Mouse (Mus musculus) kidney, embryonic 16.5 days (tissue): ENCODE results near the gene Camkmt. TPM values are rescaled to one million over a fixed set of nuclear protein-coding genes. Genes with fewer than 3 reads are reported as not detected.

Experiments
- ATAC-seq: fragments of 200-750 bp; cut with Nextera tagmentation; 2 replicates; pipeline ENCODE4 v1.8.0; 2017; ENCODE audit warnings: moderate TSS enrichment; ENCODE audit not compliant: low FRiP score, low TSS enrichment
- H3K27ac ChIP-seq: fragments of 300-500 bp; sonication (generic); 2 replicates; pipeline ENCODE4 v1.5.1; 2014; ENCODE audit warnings: low read length
- H3K27me3 ChIP-seq: fragments of 300-500 bp; sonication (generic); 2 replicates; pipeline ENCODE4 v1.6.1; 2014; ENCODE audit warnings: low read length, control low read depth, mixed read lengths; ENCODE audit not compliant: insufficient read depth
- H3K36me3 ChIP-seq: fragments of 300-500 bp; sonication (generic); 2 replicates; pipeline ENCODE4 v1.6.1; 2014; ENCODE audit warnings: low read length, control low read depth, mixed read lengths; ENCODE audit not compliant: insufficient read depth
- H3K4me1 ChIP-seq: fragments of 300-500 bp; sonication (generic); 2 replicates; pipeline ENCODE4 v1.6.1; 2014; ENCODE audit warnings: low read length, control low read depth, mixed read lengths; ENCODE audit not compliant: insufficient read depth
- H3K4me2 ChIP-seq: fragments of 300-500 bp; sonication (generic); replicated peaks from 2 replicates; pipeline ENCODE4 v1.6.1; 2014; ENCODE audit warnings: low read depth, low read length
- H3K4me3 ChIP-seq: fragments of 300-500 bp; sonication (generic); 2 replicates; pipeline ENCODE4 v1.5.1; 2014; ENCODE audit warnings: mild to moderate bottlenecking, low read length
- H3K9ac ChIP-seq: fragments of 300-500 bp; sonication (generic); replicated peaks from 2 replicates; pipeline ENCODE4 v1.6.1; 2014; ENCODE audit warnings: low read length
- H3K9me3 ChIP-seq: fragments of 300-500 bp; sonication (generic); 2 replicates; pipeline ENCODE4 v1.6.1; 2016; ENCODE audit warnings: low read length, control low read depth
- WGBS: fragments of 180-500 bp; shearing (Covaris S2); extraction: QIAGEN DNeasy Blood & Tissue Kit; methylation state at CpG from one replicate; pipeline ENCODE4 v1.1.7; 2014; 5-methylcytosine and 5-hydroxymethylcytosine counted together
- polyA plus RNA-seq: library from polyadenylated mRNA; unstranded; fragments of >200 nt; fragmentation: Nextera tagmentation; extraction: Ambion mirVana; gene quantifications from 2 replicates; pipeline ENCODE4 v1.2.1, GENCODE M21; 2015

The Camkmt gene
- polyA plus RNA-seq, 1 experiment from 2014 or later = 15.2 TPM

GRCm38 (mm10) chr17:85343435-85343834 is 253.1 kb downstream of the Camkmt start:
- no peaks in the 10 kb centered on the region for H3K36me3 ChIP-seq
- no peak overlapping the region for H3K4me3 ChIP-seq
- H3K9me3 ChIP-seq = no peaks in the 10 kb centered on the region
- no peaks in the 10 kb centered on the region for H3K27me3 ChIP-seq
- H3K27ac ChIP-seq = no peak overlapping the region
- no peak overlapping the region for H3K9ac ChIP-seq
- no peaks in the 10 kb centered on the region for H3K4me1 ChIP-seq
- no peak for ATAC-seq
- 82% methylated on average over 13 of the region's 13 CpGs for WGBS
- H3K4me2 ChIP-seq = no peak overlapping the region

GRCm38 (mm10) chr17:85346701-85347100 is 256.3 kb downstream of the Camkmt start:
- ATAC-seq = no peak
- no peaks in the 10 kb centered on the region for H3K9me3 ChIP-seq
- H3K27ac ChIP-seq = no peak overlapping the region
- no peaks in the 10 kb centered on the region for H3K4me1 ChIP-seq
- no peak overlapping the region for H3K9ac ChIP-seq
- no peaks in the 10 kb centered on the region for H3K27me3 ChIP-seq
- no peak overlapping the region for H3K4me2 ChIP-seq
- no peak overlapping the region for H3K4me3 ChIP-seq
- 88% methylated on average over 6 of the region's 6 CpGs for WGBS
- H3K36me3 ChIP-seq = no peaks in the 10 kb centered on the region

GRCm38 (mm10) chr17:85349331-85349935 is 259.1 kb downstream of the Camkmt start:
- Histone ChIP-seq H3K4me1 (no peaks in the 10 kb centered on the region), H3K27ac (no peak overlapping the region), H3K36me3 (no peaks in the 10 kb centered on the region), H3K27me3 (no peaks in the 10 kb centered on the region), H3K4me3 (no peak overlapping the region), H3K9ac (no peak overlapping the region), H3K9me3 (no peaks in the 10 kb centered on the region), H3K4me2 (no peak overlapping the region)
- ATAC-seq = no peak
- WGBS = 73% methylated on average over 8 of the region's 8 CpGs

- Histone ChIP-seq H3K9ac (no peak overlapping the region), H3K27me3 (no peaks in the 10 kb centered on the region), H3K27ac (no peak overlapping the region), H3K4me1 (no peaks in the 10 kb centered on the region), H3K9me3 (no peaks in the 10 kb centered on the region), H3K36me3 (no peaks in the 10 kb centered on the region), H3K4me2 (no peak overlapping the region), H3K4me3 (no peak overlapping the region)
- 87% methylated on average over 8 of the region's 8 CpGs for WGBS
- ATAC-seq = no peak
These were observed 260.9 kb downstream of the Camkmt start for GRCm38 (mm10) chr17:85351301-85351700.

- no peaks in the 10 kb centered on the region for H3K36me3 ChIP-seq
- H3K4me1 ChIP-seq = no peaks in the 10 kb centered on the region
- 84% methylated on average over 7 of the region's 7 CpGs for WGBS
- no peak overlapping the region for H3K9ac ChIP-seq
- no peak overlapping the region for H3K27ac ChIP-seq
- H3K9me3 ChIP-seq = no peaks in the 10 kb centered on the region
- ATAC-seq = no peak
- H3K27me3 ChIP-seq = no peaks in the 10 kb centered on the region
- H3K4me2 ChIP-seq = no peak overlapping the region
- no peak overlapping the region for H3K4me3 ChIP-seq
These were observed 262.4 kb downstream of the Camkmt start for GRCm38 (mm10) chr17:85352731-85353130.

GRCm38 (mm10) chr17:85353191-85353590 is 262.8 kb downstream of the Camkmt start:
- H3K4me2 ChIP-seq = no peak overlapping the region
- no peak for ATAC-seq
- H3K9ac ChIP-seq = no peak overlapping the region
- H3K36me3 ChIP-seq = no peaks in the 10 kb centered on the region
- no peaks in the 10 kb centered on the region for H3K9me3 ChIP-seq
- WGBS = 83% methylated on average over 6 of the region's 6 CpGs
- no peaks in the 10 kb centered on the region for H3K4me1 ChIP-seq
- H3K27me3 ChIP-seq = no peaks in the 10 kb centered on the region
- H3K27ac ChIP-seq = no peak overlapping the region
- H3K4me3 ChIP-seq = no peak overlapping the region

GRCm38 (mm10) chr17:85353636-85354035 is 263.3 kb downstream of the Camkmt start:
- Histone ChIP-seq H3K4me3 (no peak overlapping the region), H3K4me2 (no peak overlapping the region), H3K36me3 (no peaks in the 10 kb centered on the region), H3K27me3 (no peaks in the 10 kb centered on the region), H3K9ac (no peak overlapping the region), H3K4me1 (no peaks in the 10 kb centered on the region), H3K27ac (no peak overlapping the region), H3K9me3 (no peaks in the 10 kb centered on the region)
- WGBS = 76% methylated on average over 10 of the region's 10 CpGs
- no peak for ATAC-seq

GRCm38 (mm10) chr17:85355356-85355755 is 265.0 kb downstream of the Camkmt start:
- Histone ChIP-seq H3K27ac (no peak overlapping the region), H3K27me3 (no peaks in the 10 kb centered on the region), H3K36me3 (no peaks in the 10 kb centered on the region), H3K4me1 (no peaks in the 10 kb centered on the region), H3K9ac (no peak overlapping the region), H3K9me3 (no peaks in the 10 kb centered on the region), H3K4me3 (no peak overlapping the region), H3K4me2 (no peak overlapping the region)
- WGBS = 80% methylated on average over 9 of the region's 9 CpGs
- ATAC-seq = peak; percentile 51; the same call in 1 of the 2 replicates

- WGBS = 64% methylated on average over 7 of the region's 7 CpGs
These were observed 270.7 kb downstream of the Camkmt start for GRCm38 (mm10) chr17:85361006-85361405.

GRCm38 (mm10) chr17:85367319-85367718 is 277.0 kb downstream of the Camkmt start:
- Histone ChIP-seq H3K4me3 (no peak overlapping the region), H3K36me3 (no peaks in the 10 kb centered on the region), H3K9me3 (no peaks in the 10 kb centered on the region), H3K4me2 (no peak overlapping the region), H3K27me3 (no peaks in the 10 kb centered on the region), H3K27ac (no peak overlapping the region), H3K9ac (no peak overlapping the region), H3K4me1 (no peaks in the 10 kb centered on the region)
- ATAC-seq = no peak
- 87% methylated on average over 5 of the region's 5 CpGs for whole genome bisulfite sequencing

More at GRCm38 (mm10) chr17:85361006-85361405, 270.7 kb downstream of the Camkmt start:
- no peak overlapping the region for H3K9ac ChIP-seq
- H3K27me3 ChIP-seq = no peaks in the 10 kb centered on the region
- no peak overlapping the region for H3K27ac ChIP-seq
- H3K9me3 ChIP-seq = no peaks in the 10 kb centered on the region
- H3K4me3 ChIP-seq = no peak overlapping the region
- no peaks in the 10 kb centered on the region for H3K4me1 ChIP-seq
- no peaks in the 10 kb centered on the region for H3K36me3 ChIP-seq
- H3K4me2 ChIP-seq = no peak overlapping the region
- no peak for ATAC-seq
